Mouse (Mus musculus): ENCODE results near the gene Gm5799. TPM values are rescaled to one million over a fixed set of nuclear protein-coding genes. Genes with fewer than 3 reads are reported as not detected.

Gm5799 gene
- polyA plus RNA-seq, 1 experiment from 2014 or later = not detected

Other genes starting within 250 kb of the Gm5799 start
- gene Gm8127, start 249.7 kb upstream of the Gm5799 start, polyA plus RNA-seq (2015; fragmentation: Nextera tagmentation; extraction: Ambion mirVana) = not detected in 2 replicates
- gene 1700001F09Rik, start 195.8 kb upstream of the Gm5799 start, polyA plus RNA-seq (2015; fragmentation: Nextera tagmentation; extraction: Ambion mirVana) = not detected in 2 replicates
- not detected in 2 replicates for gene Gm8138, start 127.2 kb upstream of the Gm5799 start, polyA plus RNA-seq (2015; fragmentation: Nextera tagmentation; extraction: Ambion mirVana)
- gene Gm17654, start 35.6 kb downstream of the Gm5799 start, polyA plus RNA-seq (2015; fragmentation: Nextera tagmentation; extraction: Ambion mirVana) = not detected in 2 replicates
- gene Gm10375, start 64.4 kb downstream of the Gm5799 start, polyA plus RNA-seq (2015; fragmentation: Nextera tagmentation; extraction: Ambion mirVana) = not detected in 2 replicates
- gene Gm8165, start 133.6 kb downstream of the Gm5799 start, polyA plus RNA-seq (2015; fragmentation: Nextera tagmentation; extraction: Ambion mirVana) = not detected in 2 replicates
- 0.47 and 0.54 TPM in 2 replicates for gene Gm7324, start 154.3 kb downstream of the Gm5799 start, polyA plus RNA-seq (2015; fragmentation: Nextera tagmentation; extraction: Ambion mirVana)
- gene Gm16506, start 183.9 kb downstream of the Gm5799 start, polyA plus RNA-seq (2015; fragmentation: Nextera tagmentation; extraction: Ambion mirVana) = not detected in 2 replicates
- gene Gm6526, start 204.3 kb downstream of the Gm5799 start, polyA plus RNA-seq (2015; fragmentation: Nextera tagmentation; extraction: Ambion mirVana) = not detected in 2 replicates
- not detected in 2 replicates for gene Gm8180, start 241.2 kb downstream of the Gm5799 start, polyA plus RNA-seq (2015; fragmentation: Nextera tagmentation; extraction: Ambion mirVana)

All from liver, postnatal 0 days (tissue).